Mouse (Mus musculus): ENCODE data around the gene Zbtb20.

The Zbtb20 gene

DNA sequence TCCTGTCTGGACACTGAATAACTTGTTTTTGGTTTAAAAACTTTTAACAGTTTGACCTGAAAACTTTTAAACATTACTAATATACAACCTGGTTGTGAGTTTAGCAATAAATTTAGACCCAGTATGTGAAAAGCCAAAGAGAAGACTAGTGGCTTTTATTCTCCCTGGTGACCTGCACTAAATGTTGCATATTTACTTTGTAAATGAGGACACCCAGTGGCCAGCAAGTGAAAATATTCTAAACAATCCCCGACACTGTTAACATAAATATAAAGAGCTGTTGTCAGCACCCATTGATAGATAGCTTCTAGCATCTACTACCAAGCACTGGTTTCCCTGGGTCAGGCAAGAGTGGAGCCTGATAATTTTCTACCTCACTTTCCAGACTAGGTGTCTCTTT, 717.1 kb downstream of the Zbtb20 start:
- DNase-seq (ENCODE audit: low read depth, low spot score), result no peak

DNA sequence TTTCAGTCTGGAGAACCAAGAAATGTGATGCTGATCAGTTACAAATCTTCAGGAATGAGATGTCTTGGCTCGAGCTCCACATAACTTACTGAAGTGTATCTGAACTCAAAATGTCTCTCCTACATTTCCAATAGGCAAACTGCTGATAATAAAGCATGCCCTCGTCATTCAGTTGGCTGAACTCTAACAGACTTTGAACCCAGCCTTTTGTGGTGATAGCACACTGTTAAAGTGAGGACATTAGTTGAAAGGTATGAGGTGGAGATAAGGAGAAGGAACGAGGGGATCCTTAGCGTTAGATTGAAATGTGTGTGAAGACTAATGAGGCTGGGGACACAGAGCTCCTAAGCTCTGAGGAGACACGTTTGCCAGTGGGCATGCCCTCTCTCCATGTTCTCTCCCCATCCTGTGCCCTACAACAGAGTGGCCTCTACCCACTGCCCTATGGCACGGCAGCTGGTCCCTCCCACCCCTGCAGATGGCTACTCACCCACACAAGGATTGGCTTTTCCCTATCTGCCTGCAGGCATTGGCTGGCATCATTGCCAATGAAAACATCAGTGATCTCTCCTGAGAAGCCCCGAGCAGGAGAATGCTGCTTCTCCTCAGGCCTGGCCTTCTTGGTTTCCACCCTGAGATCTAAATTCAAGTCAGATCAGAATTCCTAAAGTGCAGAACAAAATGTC, 721.8 kb downstream of the Zbtb20 start:
- no peak for DNase-seq (ENCODE audit: low read depth, low spot score)

- DNase-seq (ENCODE audit: low read depth, low spot score), result no peak
These were observed 724.0 kb downstream of the Zbtb20 start for GRCm38 (mm10) chr16:43599707-43600106.

GRCm38 (mm10) chr16:43602573-43602972, 726.9 kb downstream of the Zbtb20 start:
- no peak for DNase-seq (ENCODE audit: low read depth, low spot score)

DNA sequence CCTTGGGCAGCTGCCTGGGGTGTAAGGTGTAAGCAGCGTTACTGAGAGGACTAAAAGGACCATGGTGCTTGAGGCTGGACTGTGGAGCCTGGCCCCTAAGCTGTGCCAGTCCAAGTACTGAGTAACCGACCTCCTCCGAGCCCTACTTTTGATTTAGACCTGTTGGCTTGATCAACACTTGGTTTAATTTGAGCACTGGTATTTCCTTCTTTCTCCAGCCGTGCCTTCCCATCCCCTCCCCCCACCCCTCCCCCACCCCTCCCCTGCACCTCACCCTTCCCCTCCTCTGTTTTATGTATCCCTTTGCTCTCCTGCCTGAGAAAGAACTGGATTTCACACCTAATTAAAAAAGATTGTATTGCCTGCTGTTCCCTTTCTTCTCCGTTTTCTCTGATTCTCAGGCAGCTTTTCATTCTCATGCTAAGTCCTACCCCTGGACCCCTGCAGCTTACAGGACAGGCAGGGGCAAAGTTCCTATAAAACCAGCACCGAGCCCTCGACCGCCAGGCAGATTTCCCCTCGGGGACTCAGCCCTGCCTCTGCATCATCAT, 728.0 kb downstream of the Zbtb20 start:
- no peak for DNase-seq (ENCODE audit: low read depth, low spot score)

GRCm38 (mm10) chr16:43604399-43605013, 728.8 kb downstream of the Zbtb20 start:
- DNase-seq (ENCODE audit: low read depth, low spot score), result no peak

DNA sequence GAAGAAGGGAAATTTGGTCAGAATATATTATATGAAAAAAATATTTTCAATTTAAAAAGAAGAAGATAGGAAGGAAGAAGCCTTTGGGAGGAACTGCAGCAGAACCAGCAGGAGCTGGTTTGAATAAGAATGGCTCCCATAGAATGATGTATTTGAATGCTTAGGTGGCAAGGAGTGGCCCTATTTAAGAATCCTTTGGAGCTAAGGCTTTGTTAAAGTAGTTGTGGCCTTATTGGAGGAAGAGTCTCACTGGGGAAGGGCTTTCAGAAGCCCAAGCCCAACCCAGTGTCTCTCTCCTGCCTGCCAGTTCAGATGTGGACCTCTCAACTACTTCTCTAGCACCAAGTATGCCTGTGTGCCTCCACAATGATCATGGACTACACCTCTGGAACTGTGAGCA, 731.4 kb downstream of the Zbtb20 start:
- no peak for DNase-seq (ENCODE audit: low read depth, low spot score)

GRCm38 (mm10) chr16:43608066-43608465, 732.4 kb downstream of the Zbtb20 start:
- DNase-seq (ENCODE audit: low read depth, low spot score), result no peak

- no peak for DNase-seq (ENCODE audit: low read depth, low spot score)
These were observed 734.7 kb downstream of the Zbtb20 start for GRCm38 (mm10) chr16:43610375-43610774.

GRCm38 (mm10) chr16:43616348-43616747, 740.7 kb downstream of the Zbtb20 start:
- DNase-seq (ENCODE audit: low read depth, low spot score), result no peak

DNA sequence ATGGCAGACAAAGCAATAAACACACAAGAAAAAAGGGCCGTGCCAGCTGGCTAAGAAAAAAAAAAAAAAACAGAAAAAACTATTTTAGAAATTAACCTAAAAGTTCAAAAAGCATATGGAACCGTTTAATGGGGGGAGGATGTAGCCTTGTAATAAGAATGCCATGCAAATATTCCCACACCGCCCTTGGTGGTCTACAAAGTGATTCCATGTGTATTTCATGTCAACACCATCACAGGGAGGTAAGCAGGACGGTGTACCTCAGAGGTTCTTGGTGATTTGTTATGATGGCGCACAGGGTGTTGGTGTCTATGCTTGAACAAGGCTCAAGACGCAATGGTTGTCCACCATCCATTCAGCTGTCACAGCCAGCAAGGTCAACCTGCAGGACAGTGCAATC, 741.7 kb downstream of the Zbtb20 start:
- no peak for DNase-seq (ENCODE audit: low read depth, low spot score)

GRCm38 (mm10) chr16:43618286-43618685, 742.6 kb downstream of the Zbtb20 start:
- no peak for DNase-seq (ENCODE audit: low read depth, low spot score)

GRCm38 (mm10) chr16:43619277-43619676, 743.6 kb downstream of the Zbtb20 start:
- no peak for DNase-seq (ENCODE audit: low read depth, low spot score)

DNA sequence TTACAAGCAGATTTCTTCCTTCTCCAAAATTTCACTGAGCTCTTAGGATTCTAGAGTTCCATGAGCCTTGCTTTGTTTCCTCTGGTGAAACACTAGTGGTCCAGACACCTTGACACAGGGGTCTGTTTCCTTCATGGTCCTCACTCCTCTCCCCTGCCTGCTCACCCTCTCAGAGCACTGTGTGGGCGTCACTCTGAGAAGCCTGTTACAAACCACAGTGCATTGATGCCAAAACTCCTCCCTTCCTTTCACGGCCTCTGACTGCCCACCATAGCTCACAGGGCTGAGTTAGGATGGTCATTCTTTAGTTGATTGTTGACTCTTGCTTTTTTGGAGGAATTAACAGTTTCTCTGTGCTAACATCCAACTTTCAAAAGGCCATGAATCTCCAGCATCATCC, 744.7 kb downstream of the Zbtb20 start:
- no peak for DNase-seq (ENCODE audit: low read depth, low spot score)

- no peak for DNase-seq (ENCODE audit: low read depth, low spot score)
These were observed 747.8 kb downstream of the Zbtb20 start for GRCm38 (mm10) chr16:43623315-43624000.

DNA sequence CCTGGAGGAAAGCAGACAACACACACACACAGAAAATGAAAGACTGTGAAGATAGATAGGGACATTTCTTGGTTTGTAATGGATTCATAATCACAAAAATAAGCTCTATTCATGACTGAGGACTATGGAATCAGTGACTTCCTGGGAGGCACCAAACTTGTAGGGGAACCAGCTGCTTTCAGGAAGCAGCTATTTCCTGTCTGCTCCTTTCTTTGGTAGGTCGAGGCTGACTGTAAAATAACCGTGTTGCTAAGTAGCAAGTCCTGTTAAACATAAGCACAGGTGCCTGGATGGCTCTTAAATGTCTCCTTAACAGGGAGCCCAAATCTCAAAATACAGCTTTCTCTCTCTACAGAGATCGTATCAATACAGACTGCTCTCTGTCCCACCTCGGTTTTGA, 749.2 kb downstream of the Zbtb20 start:
- DNase-seq (ENCODE audit: low read depth, low spot score), result no peak

GRCm38 (mm10) chr16:43625289-43625688, 749.6 kb downstream of the Zbtb20 start:
- no peak for DNase-seq (ENCODE audit: low read depth, low spot score)

GRCm38 (mm10) chr16:43625956-43626355, 750.3 kb downstream of the Zbtb20 start:
- no peak for DNase-seq (ENCODE audit: low read depth, low spot score)

DNA sequence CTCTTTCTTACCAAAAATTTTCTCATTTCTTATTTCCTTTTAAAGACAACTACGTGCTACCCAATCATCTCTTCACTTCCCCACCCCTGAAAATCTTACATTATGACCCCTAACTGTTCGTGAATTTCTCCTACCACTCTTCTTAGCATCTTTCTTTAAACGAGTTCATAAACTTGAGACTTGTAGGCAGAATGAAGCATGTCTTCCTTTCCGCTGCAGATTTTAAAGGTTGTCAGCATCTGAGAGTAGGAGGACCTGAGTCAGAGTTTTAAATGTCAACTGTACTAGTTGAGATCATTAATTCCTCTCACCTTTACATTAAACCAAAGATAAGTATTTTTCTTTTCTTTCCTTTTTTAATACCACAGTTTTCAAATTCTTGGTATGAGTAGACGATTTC, 753.0 kb downstream of the Zbtb20 start:
- no peak for DNase-seq (ENCODE audit: low read depth, low spot score)

DNA sequence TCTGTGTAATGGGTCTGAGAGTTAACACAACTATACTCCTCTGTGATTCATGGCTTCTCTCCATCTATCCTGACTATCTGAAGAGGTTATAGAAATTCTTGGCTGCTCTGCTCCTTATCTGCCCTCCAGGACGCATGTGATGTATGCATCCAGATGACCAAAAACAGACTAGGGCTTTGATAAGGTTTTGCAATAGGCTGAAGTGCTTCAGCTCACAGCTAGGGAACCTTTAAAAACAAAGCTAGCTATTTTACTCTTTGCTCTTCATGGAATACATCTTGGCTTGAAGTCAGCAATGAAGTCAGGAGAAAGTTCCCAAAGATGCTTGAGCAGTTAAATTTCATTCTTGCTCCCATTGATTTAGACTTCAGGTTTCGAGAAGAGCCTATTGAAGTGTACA, 756.1 kb downstream of the Zbtb20 start:
- no peak for DNase-seq (ENCODE audit: low read depth, low spot score)

DNA sequence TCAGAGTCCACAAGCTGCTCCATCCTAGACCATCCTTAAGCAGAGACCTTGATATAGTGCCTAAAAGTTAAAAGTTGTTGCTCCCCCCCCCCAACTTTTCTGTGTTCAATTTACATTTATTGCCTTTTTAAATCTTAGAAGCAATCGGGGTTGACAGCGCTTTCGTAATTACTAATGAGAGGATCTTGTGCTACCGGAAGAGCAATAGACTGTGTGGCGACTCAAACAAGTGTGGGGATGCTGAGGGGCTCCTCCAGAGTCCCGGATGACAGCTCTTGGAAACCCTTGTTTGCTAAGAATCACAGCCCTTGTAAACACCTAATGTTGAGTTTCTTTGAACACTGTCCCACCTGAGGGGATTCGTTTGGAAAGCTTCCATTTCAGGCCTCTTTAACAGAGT, 758.4 kb downstream of the Zbtb20 start:
- DNase-seq (ENCODE audit: low read depth, low spot score), result no peak

GRCm38 (mm10) chr16:43637241-43637640, 761.6 kb downstream of the Zbtb20 start:
- DNase-seq (ENCODE audit: low read depth, low spot score), result no peak
